Mouse (Mus musculus) mesoderm, embryonic 11.5 days (tissue): Measurements from ENCODE around the gene Gspt2.
A peak's percentile ranks its signal among the peaks of the same experiment; 100 is the strongest.
"Not testable (repeated sequence)": the region's sequence is repeated elsewhere in the genome, so short reads cannot be mapped to it uniquely, and the experiment has no call there.

Source experiments
- DNase-seq: peaks from one replicate; pipeline ENCODE4 v3.0.0-alpha.2; 2012; ENCODE audit warnings: low read depth, low spot score

Gene Gspt2

GRCm38 (mm10) chrX:94635961-94636563, at the start of gene Gspt2:
Gene Gspt2, plus strand, starts transcription at chrX:94636069.
- peak; percentile 66 for DNase-seq

GRCm38 (mm10) chrX:94624835-94625803, 10.8 kb upstream of the Gspt2 start:
- peak; percentile 61 for DNase-seq

GRCm38 (mm10) chrX:94636911-94637310, 1.0 kb downstream of the Gspt2 start:
- DNase-seq: no peak

GRCm38 (mm10) chrX:94648541-94648940, 12.7 kb downstream of the Gspt2 start:
- DNase-seq: no peak

- DNase-seq: no peak
Measured at GRCm38 (mm10) chrX:94657734-94658133, 21.9 kb downstream of the Gspt2 start.

- DNase-seq: no peak
Measured at GRCm38 (mm10) chrX:94670814-94671213, 34.9 kb downstream of the Gspt2 start.

- peak; percentile 54 for DNase-seq
Measured at GRCm38 (mm10) chrX:94674977-94675376, 39.1 kb downstream of the Gspt2 start.

- DNase-seq: not testable (repeated sequence)
Measured at GRCm38 (mm10) chrX:94681581-94681980, 45.7 kb downstream of the Gspt2 start.

GRCm38 (mm10) chrX:94689593-94689992, 53.7 kb downstream of the Gspt2 start:
- not testable (repeated sequence) for DNase-seq
